Mouse (Mus musculus) thymus, postnatal 0 days (tissue): Measurements from ENCODE around the gene Rgs1. TPM values are rescaled to one million over a fixed set of nuclear protein-coding genes. Genes with fewer than 3 reads are reported as not detected.

ENCODE experiments used
- DNase-seq: peaks from one replicate; pipeline ENCODE4 v3.0.0-alpha.2; 2015; ENCODE audit warnings: low spot score
- polyA plus RNA-seq: library from polyadenylated mRNA; unstranded; fragments of >200 nt; fragmentation: Nextera tagmentation; extraction: Ambion mirVana; gene quantifications from 2 replicates; pipeline ENCODE4 v1.2.1, GENCODE M21; 2015

Gene Rgs1
- polyA plus RNA-seq, 1 experiment from 2014 or later = 5.7 TPM

GRCm38 (mm10) chr1:144199538-144199937 lies 49.5 kb downstream of the Rgs1 start:
- DNase-seq = no peak

DNA sequence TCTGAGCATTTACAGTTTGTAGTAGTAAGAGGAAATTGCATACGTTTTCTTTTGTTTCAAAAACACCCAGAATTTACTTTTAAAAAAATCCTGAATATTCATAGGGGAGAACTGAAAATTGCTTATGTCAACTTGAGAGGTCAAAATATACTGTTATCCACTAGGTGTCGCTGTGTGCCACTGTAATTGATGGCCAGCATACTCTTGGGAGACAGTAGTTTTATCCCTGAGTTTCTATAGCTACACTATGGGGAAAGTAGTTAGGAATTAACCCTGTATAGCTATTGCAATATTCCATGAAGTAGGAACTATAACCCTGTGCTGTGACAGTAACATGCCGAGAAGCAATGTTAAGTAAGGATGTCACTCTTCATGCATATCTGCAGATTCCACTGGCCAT lies 51.4 kb downstream of the Rgs1 start:
- DNase-seq = peak; percentile 61

Other genes with a start within 250 kb of the Rgs1 start
- gene Rgs2, start 245.1 kb downstream of the Rgs1 start, polyA plus RNA-seq = 61.4 and 61.7 TPM in 2 replicates
- 0.34 and 0.62 TPM in 2 replicates for gene Rgs13, start 71.9 kb downstream of the Rgs1 start, polyA plus RNA-seq